Mouse (Mus musculus): ENCODE results near the gene Meox1.

The Meox1 gene

GRCm38 (mm10) chr11:101894204-101894603, at the start of gene Meox1:
Meox1 (minus strand) TSS chr11:101894374.
- DNase-seq (ENCODE audit: low read depth): no peak

- no peak for DNase-seq (ENCODE audit: low read depth)
These were observed 48.9 kb upstream of the Meox1 start for GRCm38 (mm10) chr11:101943055-101943454.

DNA sequence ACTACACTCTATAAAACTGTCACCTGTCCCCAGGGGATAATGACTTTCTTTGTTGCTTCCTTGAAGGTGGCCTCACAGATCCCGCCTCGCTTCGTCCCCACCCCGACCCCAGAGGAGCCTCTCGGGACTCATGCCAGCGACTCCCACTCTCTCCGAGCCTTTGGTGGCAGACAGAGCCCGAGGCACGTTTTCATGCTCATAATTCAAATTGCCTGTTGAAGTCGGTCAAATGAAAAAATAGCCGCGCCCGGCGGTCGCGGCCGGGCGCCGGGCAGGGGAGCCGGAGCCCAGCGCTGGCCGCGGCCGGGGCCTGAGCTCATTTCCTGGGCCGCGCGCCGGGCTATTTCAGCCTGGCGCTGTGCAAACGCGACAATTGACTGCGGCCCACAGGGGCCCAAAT, 42.9 kb upstream of the Meox1 start:
- no peak for DNase-seq (ENCODE audit: low read depth)

GRCm38 (mm10) chr11:101936421-101936820, 42.2 kb upstream of the Meox1 start:
- no peak for DNase-seq (ENCODE audit: low read depth)

DNA sequence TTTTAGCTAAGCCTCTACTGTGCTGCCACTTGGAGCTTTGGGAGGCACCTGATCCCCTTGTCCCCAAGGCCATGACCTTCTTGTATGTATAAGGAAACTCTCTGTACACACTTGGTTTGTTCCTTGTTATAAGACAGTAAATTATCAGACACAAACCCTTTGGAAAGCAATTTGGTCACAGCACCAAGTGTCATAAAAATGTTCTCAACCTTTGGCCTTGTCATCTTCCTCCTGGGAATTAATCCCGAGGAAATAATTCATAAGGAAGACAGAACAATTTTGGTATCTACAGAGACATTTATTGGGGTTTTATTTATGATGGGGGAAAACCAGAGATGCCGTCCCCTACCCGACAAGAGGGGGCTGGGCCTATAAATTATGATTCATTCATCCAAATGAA, 41.6 kb upstream of the Meox1 start:
- DNase-seq (ENCODE audit: low read depth): no peak

- DNase-seq (ENCODE audit: low read depth): no peak
These were observed 37.8 kb upstream of the Meox1 start for GRCm38 (mm10) chr11:101931978-101932377.

- DNase-seq (ENCODE audit: low read depth): no peak
These were observed 34.0 kb upstream of the Meox1 start for GRCm38 (mm10) chr11:101928030-101928762.

- no peak for DNase-seq (ENCODE audit: low read depth)
These were observed 32.9 kb upstream of the Meox1 start for GRCm38 (mm10) chr11:101926951-101927589.

DNA sequence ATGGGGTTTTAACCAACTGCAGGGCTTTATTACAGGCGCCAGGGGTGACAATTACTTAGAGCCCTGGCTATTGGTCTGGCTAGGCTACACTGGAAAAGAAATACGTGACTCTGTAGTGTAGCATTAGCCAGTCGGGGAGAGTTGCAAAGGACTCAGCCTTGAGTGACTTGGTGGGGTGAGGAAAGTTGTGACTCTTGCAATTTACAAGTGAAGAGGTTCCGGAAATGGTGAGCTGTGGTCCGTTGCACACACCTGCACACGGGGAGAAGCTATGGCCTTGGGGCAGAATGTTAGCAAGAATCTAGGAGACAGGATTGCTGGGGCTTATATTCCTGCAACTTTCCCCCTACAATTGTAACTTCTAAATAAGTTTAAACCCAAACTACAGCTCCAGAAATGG, 31.5 kb upstream of the Meox1 start:
- DNase-seq (ENCODE audit: low read depth): no peak

DNA sequence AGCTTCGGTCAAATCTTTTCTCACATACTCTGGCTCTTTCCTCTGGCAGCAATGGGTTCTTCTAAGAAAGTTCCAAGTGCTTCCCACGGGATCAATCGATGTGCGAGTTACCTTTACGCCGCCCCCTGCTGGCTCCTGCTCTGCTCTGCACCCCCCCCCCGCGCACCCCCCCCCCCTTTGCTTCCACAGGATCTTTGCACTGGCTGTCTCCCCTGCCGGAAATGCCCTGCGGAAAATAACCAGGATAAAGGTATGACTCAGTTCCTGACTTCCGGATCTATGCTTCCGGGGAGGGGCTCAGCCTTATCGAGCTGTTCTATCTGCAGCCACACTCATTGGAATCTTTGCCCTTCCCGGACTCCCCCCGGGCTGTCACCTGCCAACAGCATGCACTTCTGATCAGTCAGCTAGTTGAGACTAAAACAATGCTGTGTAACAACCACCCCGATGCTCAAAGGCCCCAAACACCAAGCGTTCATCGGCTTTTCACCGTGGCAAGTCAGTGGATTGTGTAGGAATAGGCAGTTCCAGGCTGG, 30.3 kb upstream of the Meox1 start:
- DNase-seq (ENCODE audit: low read depth): no peak

GRCm38 (mm10) chr11:101923988-101924387, 29.8 kb upstream of the Meox1 start:
- DNase-seq (ENCODE audit: low read depth): no peak

DNA sequence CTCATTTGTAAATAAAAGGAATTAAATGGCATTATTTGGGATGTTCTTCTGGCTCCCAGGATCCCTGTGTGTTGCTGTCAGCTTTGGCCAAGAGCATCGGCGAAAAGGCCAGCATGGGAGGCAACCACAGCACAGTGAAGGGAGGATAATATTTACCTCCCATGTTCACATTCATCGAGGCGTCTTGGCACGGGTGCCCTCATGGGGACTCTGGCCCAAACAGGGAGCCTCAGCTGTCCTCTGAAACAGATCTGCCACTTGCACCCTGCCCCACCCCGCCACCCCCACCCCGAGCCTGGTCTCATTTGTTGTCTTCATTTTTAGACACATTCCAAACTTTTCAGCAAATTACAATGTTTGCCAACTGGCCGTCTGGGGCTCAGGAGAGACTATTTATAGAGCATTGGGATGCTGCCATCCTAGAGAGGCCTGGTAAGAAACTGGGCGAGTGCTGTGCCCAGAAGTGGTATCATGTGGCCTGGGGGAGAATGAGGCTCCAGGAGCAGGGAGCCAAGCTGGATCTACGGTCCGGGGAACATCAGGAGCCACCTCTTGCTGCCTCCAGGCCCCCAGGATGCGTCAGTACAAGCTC, 27.3 kb upstream of the Meox1 start:
- DNase-seq (ENCODE audit: low read depth): no peak

- DNase-seq (ENCODE audit: low read depth): peak; percentile 49
These were observed 25.5 kb upstream of the Meox1 start for GRCm38 (mm10) chr11:101919660-101920059.

GRCm38 (mm10) chr11:101918609-101919008, 24.4 kb upstream of the Meox1 start:
- no peak for DNase-seq (ENCODE audit: low read depth)

DNA sequence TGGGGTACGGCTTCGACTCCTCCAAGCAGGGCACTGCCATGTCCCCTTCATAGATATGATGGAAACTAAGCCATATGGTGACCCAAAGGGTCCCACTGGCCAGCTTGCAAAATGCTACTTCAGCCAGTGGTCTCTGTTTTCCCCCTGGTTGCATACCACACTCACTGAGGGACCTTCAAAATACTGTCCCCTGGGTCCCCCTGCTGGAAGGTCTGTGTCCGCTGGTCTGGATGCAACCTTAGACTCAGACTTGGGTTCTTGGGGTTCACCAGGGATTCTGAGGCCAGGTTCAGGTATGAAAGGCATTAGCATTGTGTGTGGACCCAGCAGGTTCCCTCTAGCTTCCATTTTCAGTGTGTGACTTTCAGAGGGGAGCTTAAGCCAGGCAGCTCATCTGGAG, 22.6 kb upstream of the Meox1 start:
- no peak for DNase-seq (ENCODE audit: low read depth)

GRCm38 (mm10) chr11:101913591-101913990, 19.4 kb upstream of the Meox1 start:
- no peak for DNase-seq (ENCODE audit: low read depth)

GRCm38 (mm10) chr11:101911855-101912579, 17.8 kb upstream of the Meox1 start:
- peak; percentile 33 for DNase-seq (ENCODE audit: low read depth)

DNA sequence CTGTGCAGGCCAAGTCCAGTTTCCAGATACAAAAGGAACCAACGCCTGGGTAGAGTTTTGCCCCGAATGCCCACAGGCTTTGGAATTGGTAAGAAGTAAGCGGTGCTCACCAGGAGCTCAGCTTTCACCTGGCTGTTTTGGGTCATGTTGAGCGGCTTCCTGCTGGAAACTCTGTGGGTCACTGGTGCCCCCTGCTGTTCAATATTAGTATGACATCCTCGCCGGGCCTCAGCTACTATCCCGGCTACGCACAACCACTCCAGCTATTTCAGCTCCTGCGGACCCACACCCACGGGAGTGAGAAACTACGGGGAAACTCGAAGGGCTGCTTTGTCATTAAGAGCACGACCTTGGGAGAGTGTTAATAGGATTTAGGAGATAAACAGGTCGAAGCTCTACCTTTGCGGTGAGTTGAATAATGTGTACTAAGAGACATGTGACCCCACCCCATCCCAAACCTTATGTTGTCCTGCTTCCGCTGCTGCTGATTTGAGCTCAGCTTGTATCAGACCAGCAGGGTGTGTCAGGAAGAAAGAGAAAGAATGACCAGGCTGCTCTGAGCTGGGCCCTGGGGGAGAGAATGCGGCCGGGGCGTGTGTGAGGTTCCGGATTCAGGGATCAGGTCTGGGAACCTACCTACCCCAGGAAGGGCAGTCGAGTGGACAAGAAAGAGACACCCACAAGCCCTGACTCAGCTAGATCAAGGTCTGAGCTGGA, 16.2 kb upstream of the Meox1 start:
- DNase-seq (ENCODE audit: low read depth): peak; percentile 40

DNA sequence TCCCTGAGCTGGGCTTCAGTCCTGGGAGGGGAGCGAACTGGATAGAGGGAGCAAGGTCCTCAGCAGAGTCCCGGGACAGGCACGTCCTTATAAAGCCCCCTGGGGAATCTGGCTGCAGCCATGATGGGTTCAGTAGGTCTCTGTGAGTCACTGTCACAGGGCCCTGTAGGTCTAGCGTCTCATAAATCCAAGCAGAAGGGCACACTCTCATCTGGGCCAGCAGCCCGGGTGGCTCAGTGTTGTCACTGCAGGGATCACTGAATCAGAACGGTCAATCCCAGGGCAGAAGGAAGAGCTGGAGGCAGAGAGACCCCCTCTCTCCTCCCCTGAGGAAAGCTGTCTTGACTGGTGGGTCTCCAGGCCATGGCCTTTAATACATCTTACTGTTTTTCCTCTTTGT, 14.6 kb upstream of the Meox1 start:
- DNase-seq (ENCODE audit: low read depth): no peak

DNA sequence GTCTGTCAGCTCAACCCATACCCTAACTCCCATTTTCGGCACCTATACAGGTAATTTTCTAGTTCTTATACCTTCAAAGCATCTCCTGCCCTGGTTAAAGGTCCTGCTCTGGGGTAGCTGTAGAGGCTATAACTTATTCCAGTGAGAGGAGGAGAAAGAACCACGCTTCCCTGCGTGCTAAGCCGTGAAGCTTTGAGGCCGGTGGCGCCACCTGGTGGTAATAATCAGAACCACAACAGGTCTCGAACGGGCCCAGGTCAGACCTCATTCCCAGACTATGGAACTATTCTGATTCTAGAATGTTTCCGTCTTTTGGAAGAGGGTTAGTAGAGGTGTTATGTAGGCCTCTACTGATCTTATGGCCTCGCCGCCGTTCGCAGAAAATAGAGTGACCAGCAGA, 10.9 kb upstream of the Meox1 start:
- DNase-seq (ENCODE audit: low read depth): peak; percentile 32

DNA sequence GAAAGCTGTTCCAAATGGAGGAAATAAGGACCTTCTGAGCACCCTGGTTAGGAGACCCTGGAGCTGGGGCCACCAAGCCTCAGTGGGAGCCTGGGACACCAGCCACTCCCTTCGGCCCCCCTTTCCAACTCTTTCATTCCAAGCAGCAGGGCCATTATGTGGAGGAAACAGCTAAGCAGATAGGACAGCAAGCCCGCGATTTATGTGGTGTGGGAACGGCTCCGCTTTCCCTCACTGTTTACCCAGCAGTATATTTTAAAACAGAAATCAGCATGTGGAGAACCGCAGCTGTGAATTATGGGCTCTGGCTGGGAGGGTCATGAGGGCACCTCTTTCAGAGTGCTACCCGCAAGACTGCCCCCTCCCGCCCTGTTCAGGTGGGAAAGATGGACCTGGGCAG, 7.1 kb upstream of the Meox1 start:
- no peak for DNase-seq (ENCODE audit: low read depth)

DNA sequence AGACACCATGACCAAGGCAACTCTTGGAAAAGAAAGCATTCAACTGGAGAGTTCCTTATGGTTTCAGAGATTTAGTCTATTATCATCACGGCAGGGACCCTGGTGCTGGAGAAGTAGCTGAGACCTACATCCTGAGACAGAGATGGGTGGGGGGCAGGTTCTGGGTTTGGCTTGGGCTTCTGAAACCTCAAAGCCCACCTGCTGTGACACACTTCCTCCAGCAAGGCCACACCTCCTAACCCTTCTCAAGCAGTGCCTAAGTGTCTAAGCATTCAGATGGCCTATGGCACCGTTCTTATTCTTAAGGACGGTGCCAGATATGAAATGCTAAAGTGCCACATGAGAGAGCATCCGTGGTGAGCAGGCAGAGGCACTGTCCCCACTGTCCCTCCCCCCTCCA, 4.2 kb upstream of the Meox1 start:
- no peak for DNase-seq (ENCODE audit: low read depth)
